8 mouse cellular contexts compared by ENCODE assay signal in the genomic region with DNA sequence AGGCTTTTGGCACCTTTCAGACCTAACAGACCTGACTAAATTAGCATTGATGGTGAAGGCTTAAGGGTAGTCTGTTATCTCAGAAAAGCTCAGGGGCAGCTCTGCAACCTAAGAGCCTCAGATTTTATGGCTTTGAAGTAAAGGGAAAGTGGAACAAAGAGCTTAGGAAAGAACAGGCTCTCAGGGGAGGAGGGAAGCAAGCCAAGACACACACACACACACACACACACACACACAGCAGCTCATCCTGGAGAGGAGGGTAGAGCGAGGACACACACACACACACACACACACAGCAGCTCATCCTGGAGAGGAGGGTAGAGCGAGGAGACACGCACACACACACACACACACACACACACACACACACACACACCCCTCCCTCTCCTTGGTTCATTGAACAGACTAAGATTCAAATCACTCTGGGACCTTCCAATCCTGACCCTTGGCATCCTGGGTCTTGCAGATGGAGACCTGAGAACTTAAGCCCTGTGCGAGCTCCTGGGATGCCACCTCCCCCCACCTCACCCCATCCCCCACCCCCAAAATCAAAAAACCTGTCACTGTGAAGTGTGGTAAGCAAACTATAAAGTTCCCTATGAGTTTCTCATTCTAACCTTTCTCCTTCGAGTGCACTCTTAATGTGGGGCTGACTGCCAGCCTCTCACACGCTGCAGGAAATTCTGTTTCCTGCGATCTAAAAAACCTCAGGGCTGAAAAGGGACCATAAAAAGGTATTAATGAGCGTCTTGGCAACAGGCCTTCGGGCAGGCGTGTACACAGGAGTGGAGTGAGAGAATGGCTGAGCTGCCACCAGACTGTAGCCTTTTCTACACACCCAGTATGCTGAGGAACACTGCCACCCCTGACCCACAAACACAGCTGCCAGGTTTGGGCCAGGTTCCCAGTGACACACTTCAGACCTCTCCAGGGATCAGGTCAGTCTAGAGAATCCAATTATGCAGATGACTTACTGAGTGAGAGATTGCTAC. TPM values are rescaled to one million over a fixed set of nuclear protein-coding genes. Genes with fewer than 3 reads are reported as not detected.
DNase-seq lines count a peak whose midpoint lies in the region; ATAC-seq and TF ChIP-seq lines count a peak whose summit lies in the region.

No protein-coding gene starts in this region.

- intact Hi-C loops in gastrocnemius, postnatal 14 days (cut with DNase I; ENCODE audit: low total_unique reads): loop anchor here (5.0 kb wide), 1 partner anchor 88 kb away; no protein-coding TSS in a partner anchor

- peaks cover 5% of the 10 kb centered on the region; the same call in 1 of the 2 replicates for H3K4me1 ChIP-seq in kidney, adult 2 months (ENCODE audit: control insufficient read depth, insufficient read depth, low read length)

- no peak overlapping the region for H3K27ac ChIP-seq in kidney, adult 2 months (ENCODE audit: insufficient read depth, low read depth, low read length)

- H3K4me3 ChIP-seq in kidney, adult 2 months (ENCODE audit: insufficient read depth, low read depth, low read length): no peak overlapping the region

- TF ChIP-seq CTCF in kidney, adult 2 months (conservative IDR thresholded peaks at IDR 0.05; ENCODE audit: insufficient read depth, insufficient read length, low read depth, low read length): no peak

- WGBS in kidney, adult 2 months: 33% methylated on average over 10 of the region's 10 CpGs

- TF ChIP-seq POLR2A in kidney, adult 2 months (IDR thresholded peaks at IDR 0.05; ENCODE audit: low read depth, low read length): no peak

- 0 out of 2 replicates have a peak, but pooled peaks cover 1% of the 10 kb centered on the region for H3K36me3 ChIP-seq in kidney, adult 2 months (ENCODE audit: control insufficient read depth, insufficient read depth, low read length)

- no peaks in the 10 kb centered on the region for H3K27me3 ChIP-seq in kidney, adult 2 months (replicated peaks; ENCODE audit: control insufficient read depth, insufficient read depth, low read length)

- DNase-seq in cerebellum, adult 11-12 months: peak; percentile 39
- peak; percentile 27 for DNase-seq in adrenal gland, adult 8-10 months
- DNase-seq in gastrocnemius, postnatal 14 days: peak; percentile 42
- peak; percentile 65 for DNase-seq in kidney, adult 2 months
- peak; percentile 39 to 63 for DNase-seq in lung, postnatal 4 days
- DNase-seq in urinary bladder, postnatal 10 days (ENCODE audit: low spot score): no peak
- no peak for DNase-seq in testis, postnatal 14 days (ENCODE audit: low spot score)

- no peak for ATAC-seq in cerebellum, adult (ENCODE audit: insufficient number of reproducible peaks, low FRiP score, low TSS enrichment)

RNA-seq across cellular contexts. Expression of a gene that starts 24.8 kb away (rescaled TPM):
- 10 to 100 TPM; 21.7 to 24.3 (median 22.7) TPM for total RNA-seq in adrenal gland, adult 8-10 months (2022)
- 10 to 100 TPM in 1 of 2 experiments, 1 to 10 TPM in 1; 9.3 to 10.2 TPM for total RNA-seq in gastrocnemius, postnatal 14 days (2021)
- polyA plus RNA-seq in kidney, adult 2 months (2012; rRNA removed): 16.3 and 17.5 TPM in 2 replicates

RNA-seq across cellular contexts. Expression of a gene that starts 25.1 kb away (rescaled TPM):
- total RNA-seq in adrenal gland, adult 8-10 months (2022): 10 to 100 TPM; 38.5 to 62.4 (median 55.9) TPM
- 1 to 10 TPM; 1.1 to 2.1 TPM for total RNA-seq in gastrocnemius, postnatal 14 days (2021)
- polyA plus RNA-seq in kidney, adult 2 months (2012; rRNA removed): 6.4 and 7.1 TPM in 2 replicates

RNA-seq across cellular contexts. Expression of a gene that starts 25.6 kb away (rescaled TPM):
- 100 to 1,000 TPM in 3 of 4 experiments, 10 to 100 TPM in 1; 86.6 to 128 (median 111) TPM for total RNA-seq in adrenal gland, adult 8-10 months (2022)
- total RNA-seq in gastrocnemius, postnatal 14 days (2021): 10 to 100 TPM; 31.0 to 33.2 TPM
- polyA plus RNA-seq in kidney, adult 2 months (2012; rRNA removed): 40.0 and 41.0 TPM in 2 replicates

Comparison
In these comparisons a context has a peak if more than half of its experiments do, and no peak if none do; other contexts are left out.
1. DNase-seq: peak in cerebellum, adult 11-12 months (single experiment), adrenal gland, adult 8-10 months (single experiment), gastrocnemius, postnatal 14 days (single experiment), kidney, adult 2 months (single experiment) and lung, postnatal 4 days (2 of 2); none in urinary bladder, postnatal 10 days (single experiment) and testis, postnatal 14 days (single experiment).
2. RNA of a gene that starts 25.1 kb away (total RNA-seq): 38.5 to 62.4 TPM in adrenal gland, adult 8-10 months; 1.1 to 2.1 TPM in gastrocnemius, postnatal 14 days; every median in the first group is over 10 times any median in the second.